Mouse (Mus musculus) lung, embryonic 14.5 days (tissue): Measurements from ENCODE around the gene Wwtr1. TPM values are rescaled to one million over a fixed set of nuclear protein-coding genes. Genes with fewer than 3 reads are reported as not detected.

Experiments
- ATAC-seq: fragments of 200-750 bp; cut with Nextera tagmentation; 2 replicates; pipeline ENCODE4 v1.8.0; 2017; ENCODE audit warnings: mild to moderate bottlenecking, moderate TSS enrichment, moderate library complexity; ENCODE audit not compliant: insufficient read depth
- DNase-seq: peaks from one replicate; pipeline ENCODE4 v3.0.0-alpha.2; 2015
- H3K27ac ChIP-seq: fragments of 300-500 bp; sonication (generic); 2 replicates; pipeline ENCODE4 v1.5.1; 2014; ENCODE audit warnings: low read depth, mild to moderate bottlenecking, moderate library complexity
- H3K27me3 ChIP-seq: fragments of 300-500 bp; sonication (generic); 2 replicates; pipeline ENCODE4 v1.6.1; 2014; ENCODE audit warnings: low read length, control low read depth; ENCODE audit not compliant: insufficient read depth
- H3K36me3 ChIP-seq: fragments of 300-500 bp; sonication (generic); 2 replicates; pipeline ENCODE4 v1.6.1; 2014; ENCODE audit warnings: control low read depth; ENCODE audit not compliant: insufficient read depth
- H3K4me1 ChIP-seq: fragments of 300-500 bp; sonication (generic); 2 replicates; pipeline ENCODE4 v1.6.1; 2014; ENCODE audit warnings: antibody characterized with exemption, control low read depth; ENCODE audit not compliant: insufficient read depth
- H3K4me2 ChIP-seq: fragments of 300-500 bp; sonication (generic); 2 replicates; pipeline ENCODE4 v1.6.1; 2014; ENCODE audit warnings: mild to moderate bottlenecking
- H3K4me3 ChIP-seq: fragments of 300-500 bp; sonication (generic); 2 replicates; pipeline ENCODE4 v1.5.1; 2014; ENCODE audit warnings: low read depth, low read length
- H3K9ac ChIP-seq: fragments of 300-500 bp; sonication (generic); 2 replicates; pipeline ENCODE4 v1.6.1; 2014
- H3K9me3 ChIP-seq: fragments of 300-500 bp; sonication (generic); 2 replicates; pipeline ENCODE4 v1.6.1; 2016; ENCODE audit warnings: low read depth, low read length, control low read depth
- CTCF ChIP-seq: IDR thresholded peaks from 2 replicates; pipeline ENCODE4 v1.5.1; 2016; ENCODE audit warnings: antibody characterized with exemption, low read depth
- WGBS: fragments of 180-500 bp; shearing (Covaris S2); extraction: QIAGEN DNeasy Blood & Tissue Kit; methylation state at CpG from one replicate; pipeline ENCODE4 v1.1.7; 2014; 5-methylcytosine and 5-hydroxymethylcytosine counted together
- polyA plus RNA-seq: library from polyadenylated mRNA; unstranded; fragments of >200 nt; fragmentation: Nextera tagmentation; extraction: Ambion mirVana; gene quantifications from 2 replicates; pipeline ENCODE4 v1.2.1, GENCODE M21; 2014

Gene Wwtr1
- polyA plus RNA-seq, 1 experiment from 2014 or later: 23.4 TPM

- H3K4me3 ChIP-seq: no peak overlapping the region
- H3K4me2 ChIP-seq: no peak overlapping the region
- no peaks in the 10 kb centered on the region for H3K27me3 ChIP-seq
- H3K9me3 ChIP-seq: no peaks in the 10 kb centered on the region
- no peak for DNase-seq
- no peak for TF ChIP-seq CTCF
- ATAC-seq: no peak
- H3K9ac ChIP-seq: no peak overlapping the region
- WGBS: 86% methylated on average over 6 of the region's 6 CpGs
- no peak overlapping the region for H3K27ac ChIP-seq
- no peaks in the 10 kb centered on the region for H3K4me1 ChIP-seq
- 0 out of 2 replicates have a peak, but pooled peaks cover 4% of the 10 kb centered on the region for H3K36me3 ChIP-seq
Measured at GRCm38 (mm10) chr3:57558761-57559160, 16.9 kb downstream of the Wwtr1 start.

- H3K27ac ChIP-seq: no peak overlapping the region
- H3K4me3 ChIP-seq: no peak overlapping the region
- H3K27me3 ChIP-seq: no peaks in the 10 kb centered on the region
- H3K4me1 ChIP-seq: no peaks in the 10 kb centered on the region
- H3K9ac ChIP-seq: no peak overlapping the region
- H3K36me3 ChIP-seq: 0 out of 2 replicates have a peak, but pooled peaks cover 1% of the 10 kb centered on the region
- no peak for TF ChIP-seq CTCF
- no peaks in the 10 kb centered on the region for H3K9me3 ChIP-seq
- ATAC-seq (no peak), DNase-seq (no peak)
- H3K4me2 ChIP-seq: no peak overlapping the region
- WGBS: 87% methylated on average over 4 of the region's 4 CpGs
Measured at GRCm38 (mm10) chr3:57557408-57557807, 18.3 kb downstream of the Wwtr1 start.

GRCm38 (mm10) chr3:57555560-57555959 is 20.1 kb downstream of the Wwtr1 start:
- Histone ChIP-seq H3K27ac (no peak overlapping the region), H3K27me3 (no peaks in the 10 kb centered on the region), H3K4me3 (no peak overlapping the region), H3K4me1 (no peaks in the 10 kb centered on the region), H3K9ac (no peak overlapping the region), H3K9me3 (no peaks in the 10 kb centered on the region), H3K4me2 (no peak overlapping the region), H3K36me3 (no peaks in the 10 kb centered on the region)
- TF ChIP-seq CTCF: no peak
- ATAC-seq: no peak
- DNase-seq: no peak
- 53% methylated on average over 3 of the region's 3 CpGs for WGBS

GRCm38 (mm10) chr3:57554890-57555239 is 20.8 kb downstream of the Wwtr1 start:
- Histone ChIP-seq H3K4me3 (no peak overlapping the region), H3K4me2 (no peak overlapping the region), H3K27me3 (no peaks in the 10 kb centered on the region), H3K36me3 (no peaks in the 10 kb centered on the region), H3K4me1 (no peaks in the 10 kb centered on the region), H3K27ac (no peak overlapping the region), H3K9me3 (no peaks in the 10 kb centered on the region), H3K9ac (no peak overlapping the region)
- DNase-seq (no peak), ATAC-seq (no peak)
- 65% methylated on average over 3 of the region's 3 CpGs for WGBS
- TF ChIP-seq CTCF: no peak

- ATAC-seq: no peak
- Histone ChIP-seq H3K36me3 (no peaks in the 10 kb centered on the region), H3K27ac (no peak overlapping the region), H3K9me3 (no peaks in the 10 kb centered on the region), H3K4me1 (no peaks in the 10 kb centered on the region), H3K27me3 (no peaks in the 10 kb centered on the region), H3K4me2 (no peak overlapping the region), H3K4me3 (no peak overlapping the region), H3K9ac (no peak overlapping the region)
- DNase-seq: no peak
- no peak for TF ChIP-seq CTCF
- 85% methylated on average over 10 of the region's 10 CpGs for WGBS
Measured at GRCm38 (mm10) chr3:57554124-57554889, 21.4 kb downstream of the Wwtr1 start.

GRCm38 (mm10) chr3:57553108-57553507 is 22.6 kb downstream of the Wwtr1 start:
- H3K27me3 ChIP-seq: no peaks in the 10 kb centered on the region
- DNase-seq: no peak
- WGBS: 88% methylated on average over 5 of the region's 5 CpGs
- H3K9me3 ChIP-seq: no peaks in the 10 kb centered on the region
- no peak for ATAC-seq
- no peak overlapping the region for H3K27ac ChIP-seq
- no peak overlapping the region for H3K4me2 ChIP-seq
- H3K4me1 ChIP-seq: no peaks in the 10 kb centered on the region
- TF ChIP-seq CTCF: no peak
- no peak overlapping the region for H3K9ac ChIP-seq
- no peaks in the 10 kb centered on the region for H3K36me3 ChIP-seq
- no peak overlapping the region for H3K4me3 ChIP-seq

- TF ChIP-seq CTCF: no peak
- H3K27ac ChIP-seq: no peak overlapping the region
- no peak overlapping the region for H3K4me3 ChIP-seq
- 83% methylated on average over 2 of the region's 2 CpGs for WGBS
- no peaks in the 10 kb centered on the region for H3K36me3 ChIP-seq
- DNase-seq (no peak), ATAC-seq (no peak)
- H3K4me2 ChIP-seq: no peak overlapping the region
- H3K9ac ChIP-seq: no peak overlapping the region
- H3K9me3 ChIP-seq: no peaks in the 10 kb centered on the region
- no peaks in the 10 kb centered on the region for H3K27me3 ChIP-seq
- H3K4me1 ChIP-seq: no peaks in the 10 kb centered on the region
Measured at GRCm38 (mm10) chr3:57551210-57551609, 24.5 kb downstream of the Wwtr1 start.
